Mouse (Mus musculus): ENCODE measurements around the gene Rgs3. TPM values are rescaled to one million over a fixed set of nuclear protein-coding genes. Genes with fewer than 3 reads are reported as not detected.

Rgs3 gene
- polyA plus RNA-seq, 1 experiment from 2014 or later: 62.0 TPM

DNA sequence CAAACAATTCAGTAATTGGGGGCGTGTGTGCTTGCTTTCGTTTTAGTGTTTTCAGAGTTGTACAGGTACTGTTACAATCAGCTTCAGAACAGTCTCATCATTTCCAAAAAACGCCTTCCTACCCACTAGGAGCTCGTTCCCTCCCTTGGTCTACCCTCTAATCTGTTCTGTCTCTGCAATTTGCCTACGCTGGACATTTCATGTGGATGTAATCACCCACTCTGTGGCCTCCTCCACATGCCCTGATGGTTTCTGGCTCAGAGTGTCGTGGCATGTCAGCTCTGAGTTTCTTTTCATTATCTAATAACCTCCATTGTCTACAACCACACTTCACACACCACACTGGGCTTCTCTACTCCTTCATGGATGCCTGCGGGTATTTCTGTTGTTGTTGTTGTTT lies 151.5 kb downstream of the Rgs3 start:
- no peaks in the 10 kb centered on the region for H3K9me3 ChIP-seq (ENCODE audit: low read length)
- 61% methylated on average over 7 of the region's 7 CpGs for WGBS
- H3K27ac ChIP-seq (ENCODE audit: low read length): peak overlapping the region; percentile 3; the same call in 1 of the 2 replicates
- H3K27me3 ChIP-seq (ENCODE audit: insufficient read depth, low read length): no peaks in the 10 kb centered on the region
- ATAC-seq (ENCODE audit: low FRiP score, low TSS enrichment): peak; percentile 63; the same call in 1 of the 2 replicates
- H3K4me3 ChIP-seq (ENCODE audit: low read length): no peak overlapping the region
- H3K9ac ChIP-seq (replicated peaks; ENCODE audit: low read length): no peak overlapping the region
- no peaks in the 10 kb centered on the region for H3K36me3 ChIP-seq (ENCODE audit: insufficient read depth, low read length)
- H3K4me1 ChIP-seq (ENCODE audit: insufficient read depth, low read length): peaks cover 2% of the 10 kb centered on the region; the same call in 1 of the 2 replicates
- no peak overlapping the region for H3K4me2 ChIP-seq (replicated peaks; ENCODE audit: low read depth, low read length)

DNA sequence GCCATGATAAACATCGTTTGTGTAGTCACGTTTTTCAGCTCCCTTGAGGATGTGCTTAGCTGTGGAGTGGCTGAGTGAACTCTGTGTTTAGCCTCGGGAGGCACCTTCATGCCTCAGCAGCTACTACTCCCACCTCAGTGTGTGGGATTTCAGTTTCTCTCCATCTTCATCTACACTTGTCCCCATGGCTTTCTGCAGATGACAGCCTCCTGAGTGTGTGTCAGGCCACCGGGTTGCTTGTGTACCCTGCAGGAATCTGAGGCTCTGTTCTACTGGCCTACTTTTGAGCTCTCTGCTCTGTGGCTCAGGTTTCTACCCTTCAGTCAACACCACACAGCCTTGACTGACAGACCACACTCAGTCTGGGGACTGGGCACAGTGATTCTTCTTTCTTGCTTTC lies 151.9 kb downstream of the Rgs3 start:
- H3K27me3 ChIP-seq (ENCODE audit: insufficient read depth, low read length): no peaks in the 10 kb centered on the region
- H3K4me1 ChIP-seq (ENCODE audit: insufficient read depth, low read length): no peaks in the 10 kb centered on the region
- no peaks in the 10 kb centered on the region for H3K36me3 ChIP-seq (ENCODE audit: insufficient read depth, low read length)
- H3K27ac ChIP-seq (ENCODE audit: low read length): peak overlapping the region; percentile 3; the same call in 1 of the 2 replicates
- no peak overlapping the region for H3K4me3 ChIP-seq (ENCODE audit: low read length)
- H3K9me3 ChIP-seq (ENCODE audit: low read length): no peaks in the 10 kb centered on the region
- WGBS: 37% methylated on average over 4 of the region's 4 CpGs
- no peak overlapping the region for H3K9ac ChIP-seq (replicated peaks; ENCODE audit: low read length)
- H3K4me2 ChIP-seq (replicated peaks; ENCODE audit: low read depth, low read length): no peak overlapping the region
- peak; percentile 87 for ATAC-seq (ENCODE audit: low FRiP score, low TSS enrichment)

DNA sequence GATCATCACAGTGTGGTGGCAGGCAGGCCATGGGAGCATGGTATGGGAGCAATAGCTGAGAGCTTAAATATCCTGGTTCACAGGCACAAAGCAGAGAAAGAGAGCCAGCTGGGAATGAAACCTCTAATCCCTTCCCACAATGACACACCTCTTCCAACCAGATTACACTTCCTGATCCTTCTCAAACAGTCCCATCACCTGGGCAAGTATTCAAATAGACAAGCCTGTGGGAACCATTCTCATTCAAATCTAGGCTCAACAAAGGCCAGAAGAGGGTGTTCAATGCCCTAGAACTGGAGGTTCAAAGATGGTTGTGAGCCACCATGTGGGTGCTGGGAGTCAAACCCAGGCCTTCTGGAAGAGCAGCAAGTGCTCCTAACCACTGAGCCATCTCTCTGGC lies 161.2 kb downstream of the Rgs3 start:
- ATAC-seq (ENCODE audit: low FRiP score, low TSS enrichment): no peak

DNA sequence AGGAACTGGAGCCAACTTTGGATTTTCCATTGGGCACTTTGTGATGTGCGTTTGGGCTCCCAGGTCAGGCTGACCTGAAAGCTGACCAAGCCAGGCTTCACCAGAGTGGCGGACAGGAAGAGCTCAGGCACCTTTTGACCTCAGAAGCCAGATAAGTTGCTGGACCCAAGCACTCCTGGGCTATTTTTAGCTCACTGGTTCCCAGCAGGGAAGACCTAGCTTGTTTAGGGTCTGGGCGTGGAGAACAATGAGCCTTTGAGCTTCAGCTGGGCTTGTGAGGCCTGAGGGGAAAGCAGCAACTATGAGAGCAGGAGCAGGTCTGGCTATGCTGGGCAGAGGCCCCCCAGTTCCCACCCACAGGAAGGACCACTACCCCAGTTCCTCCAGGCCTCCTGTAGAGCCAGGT lies 162.4 kb downstream of the Rgs3 start:
- no peak for ATAC-seq (ENCODE audit: low FRiP score, low TSS enrichment)
- 49% methylated on average over 3 of the region's 3 CpGs for WGBS
- H3K4me1 ChIP-seq (ENCODE audit: insufficient read depth, low read length): peaks cover 7% of the 10 kb centered on the region
- no peaks in the 10 kb centered on the region for H3K36me3 ChIP-seq (ENCODE audit: insufficient read depth, low read length)
- peaks cover 12% of the 10 kb centered on the region; the same call in 1 of the 2 replicates for H3K9me3 ChIP-seq (ENCODE audit: low read length)
- H3K4me2 ChIP-seq (replicated peaks; ENCODE audit: low read depth, low read length): no peak overlapping the region
- H3K27me3 ChIP-seq (ENCODE audit: insufficient read depth, low read length): no peaks in the 10 kb centered on the region
- H3K9ac ChIP-seq (replicated peaks; ENCODE audit: low read length): peak overlapping the region; percentile 26; the same call in 1 of the 2 replicates
- no peak overlapping the region for H3K4me3 ChIP-seq (ENCODE audit: low read length)
- H3K27ac ChIP-seq (ENCODE audit: low read length): peak overlapping the region; percentile 38; the same call in 1 of the 2 replicates

More for the DNA sequence above, 161.2 kb downstream of the Rgs3 start:
- H3K4me1 ChIP-seq (ENCODE audit: insufficient read depth, low read length): peaks cover 7% of the 10 kb centered on the region
- H3K27ac ChIP-seq (ENCODE audit: low read length): no peak overlapping the region
- no peaks in the 10 kb centered on the region for H3K27me3 ChIP-seq (ENCODE audit: insufficient read depth, low read length)
- no peak overlapping the region for H3K9ac ChIP-seq (replicated peaks; ENCODE audit: low read length)
- H3K4me3 ChIP-seq (ENCODE audit: low read length): no peak overlapping the region
- no peak overlapping the region for H3K4me2 ChIP-seq (replicated peaks; ENCODE audit: low read depth, low read length)
- peaks cover 12% of the 10 kb centered on the region; the same call in 1 of the 2 replicates for H3K9me3 ChIP-seq (ENCODE audit: low read length)
- H3K36me3 ChIP-seq (ENCODE audit: insufficient read depth, low read length): no peaks in the 10 kb centered on the region

DNA sequence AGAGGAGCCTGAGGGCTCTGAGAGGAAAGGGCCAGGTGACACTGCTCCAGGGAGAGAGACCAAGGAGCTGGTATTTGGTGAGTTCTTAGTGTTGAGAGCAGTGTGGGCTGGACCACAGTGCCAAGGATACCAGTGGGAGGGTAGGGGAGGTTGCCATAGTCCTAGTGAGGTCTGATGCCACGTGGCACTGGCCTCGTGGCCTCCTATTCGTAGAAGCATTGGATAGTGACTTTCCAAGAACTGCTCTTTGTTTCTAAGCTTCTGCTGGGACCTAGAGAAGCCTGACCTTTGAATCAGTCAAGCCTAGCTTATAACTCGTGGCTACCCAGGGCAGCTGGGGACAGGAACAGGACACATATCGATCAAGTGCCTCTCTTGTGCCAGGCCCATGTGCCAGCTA lies 164.1 kb downstream of the Rgs3 start:
- H3K4me2 ChIP-seq (replicated peaks; ENCODE audit: low read depth, low read length): no peak overlapping the region
- H3K27me3 ChIP-seq (ENCODE audit: insufficient read depth, low read length): no peaks in the 10 kb centered on the region
- no peak for ATAC-seq (ENCODE audit: low FRiP score, low TSS enrichment)
- no peaks in the 10 kb centered on the region for H3K36me3 ChIP-seq (ENCODE audit: insufficient read depth, low read length)
- 89% methylated on average over 5 of the region's 5 CpGs for WGBS
- no peak overlapping the region for H3K27ac ChIP-seq (ENCODE audit: low read length)
- no peak overlapping the region for H3K4me3 ChIP-seq (ENCODE audit: low read length)
- H3K9me3 ChIP-seq (ENCODE audit: low read length): peaks cover 12% of the 10 kb centered on the region; the same call in 1 of the 2 replicates
- peaks cover 7% of the 10 kb centered on the region for H3K4me1 ChIP-seq (ENCODE audit: insufficient read depth, low read length)
- H3K9ac ChIP-seq (replicated peaks; ENCODE audit: low read length): no peak overlapping the region

DNA sequence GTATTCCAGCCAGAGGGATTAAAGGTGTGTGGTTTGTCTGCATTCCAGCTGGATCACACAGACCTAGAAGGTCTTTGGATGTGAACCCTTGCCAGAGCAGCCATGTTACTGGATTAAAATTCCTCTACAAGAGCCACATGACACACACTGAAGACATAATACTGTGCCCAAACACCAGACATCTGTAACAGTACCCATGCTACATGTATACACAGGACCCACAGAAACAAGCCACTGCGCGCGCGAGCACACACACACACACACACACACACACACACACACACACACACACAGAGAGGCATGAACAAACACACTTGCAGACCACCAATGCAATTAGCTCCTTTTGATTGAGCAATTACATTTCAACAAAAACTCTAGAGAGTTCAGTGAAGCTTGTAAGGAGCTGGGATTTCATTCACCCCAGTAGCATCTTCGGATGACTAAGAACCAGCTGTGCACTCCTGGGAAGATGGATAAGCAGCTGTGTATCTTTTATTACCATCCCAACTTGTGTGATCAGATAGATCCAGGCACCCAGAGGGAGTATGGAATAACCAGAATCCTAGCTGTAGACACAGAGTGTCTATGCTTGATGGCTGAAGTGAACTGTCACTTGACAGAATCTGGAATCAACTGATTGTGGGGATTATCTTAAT lies 166.8 kb downstream of the Rgs3 start:
- H3K36me3 ChIP-seq (ENCODE audit: insufficient read depth, low read length): no peaks in the 10 kb centered on the region
- no peaks in the 10 kb centered on the region for H3K27me3 ChIP-seq (ENCODE audit: insufficient read depth, low read length)
- no peak overlapping the region for H3K4me2 ChIP-seq (replicated peaks; ENCODE audit: low read depth, low read length)
- H3K4me1 ChIP-seq (ENCODE audit: insufficient read depth, low read length): peaks cover 7% of the 10 kb centered on the region
- WGBS: 89% methylated on average over 5 of the region's 5 CpGs
- H3K9ac ChIP-seq (replicated peaks; ENCODE audit: low read length): no peak overlapping the region
- no peak overlapping the region for H3K27ac ChIP-seq (ENCODE audit: low read length)
- H3K4me3 ChIP-seq (ENCODE audit: low read length): no peak overlapping the region
- ATAC-seq (ENCODE audit: low FRiP score, low TSS enrichment): no peak
- H3K9me3 ChIP-seq (ENCODE audit: low read length): peaks cover 8% of the 10 kb centered on the region; the same call in 1 of the 2 replicates

DNA sequence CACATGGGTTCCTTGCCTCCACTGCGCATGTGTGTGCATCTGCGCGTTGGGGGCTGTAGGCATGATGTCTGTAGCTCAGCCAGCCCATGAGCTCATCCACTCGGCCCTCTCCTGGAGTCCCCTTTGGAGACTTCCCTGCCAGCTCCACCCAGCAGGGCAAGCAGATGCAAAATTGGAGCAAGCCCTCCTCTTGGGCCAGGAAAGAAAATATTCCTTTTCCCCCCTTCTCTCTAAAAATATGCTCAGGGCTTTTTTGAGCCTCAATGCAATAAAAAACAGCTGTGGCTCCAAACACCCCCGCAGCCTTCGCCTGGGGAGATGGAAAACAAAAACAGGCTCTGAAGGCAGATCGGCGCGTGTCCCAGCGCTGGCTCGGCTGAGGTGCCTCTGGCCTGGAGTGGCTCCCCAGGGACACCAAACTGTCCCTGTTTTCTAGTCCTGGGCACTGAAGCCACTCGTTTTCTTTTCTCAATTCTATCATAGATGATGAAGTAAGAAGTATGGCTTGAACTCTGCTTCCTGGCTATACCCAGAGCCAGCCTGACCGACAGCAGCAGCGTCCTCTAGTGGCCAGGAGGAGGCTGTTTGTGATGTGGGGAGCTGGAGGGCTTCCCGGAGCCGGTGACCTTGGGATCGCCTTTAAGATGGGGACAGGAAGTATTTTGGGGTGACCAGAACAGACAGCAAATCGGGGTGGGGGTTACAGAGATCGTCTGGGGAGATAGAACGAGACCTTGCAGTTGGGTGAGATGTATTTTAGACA lies 168.1 kb downstream of the Rgs3 start:
- Histone ChIP-seq H3K9me3 (ENCODE audit: low read length) (peaks cover 8% of the 10 kb centered on the region; the same call in 1 of the 2 replicates), H3K36me3 (ENCODE audit: insufficient read depth, low read length) (no peaks in the 10 kb centered on the region), H3K27ac (ENCODE audit: low read length) (no peak overlapping the region), H3K4me3 (ENCODE audit: low read length) (no peak overlapping the region), H3K4me2 (replicated peaks; ENCODE audit: low read depth, low read length) (no peak overlapping the region), H3K27me3 (ENCODE audit: insufficient read depth, low read length) (no peaks in the 10 kb centered on the region), H3K9ac (replicated peaks; ENCODE audit: low read length) (no peak overlapping the region), H3K4me1 (ENCODE audit: insufficient read depth, low read length) (peaks cover 7% of the 10 kb centered on the region)
- 70% methylated on average over 20 of the region's 20 CpGs for WGBS
- ATAC-seq (ENCODE audit: low FRiP score, low TSS enrichment): no peak

DNA sequence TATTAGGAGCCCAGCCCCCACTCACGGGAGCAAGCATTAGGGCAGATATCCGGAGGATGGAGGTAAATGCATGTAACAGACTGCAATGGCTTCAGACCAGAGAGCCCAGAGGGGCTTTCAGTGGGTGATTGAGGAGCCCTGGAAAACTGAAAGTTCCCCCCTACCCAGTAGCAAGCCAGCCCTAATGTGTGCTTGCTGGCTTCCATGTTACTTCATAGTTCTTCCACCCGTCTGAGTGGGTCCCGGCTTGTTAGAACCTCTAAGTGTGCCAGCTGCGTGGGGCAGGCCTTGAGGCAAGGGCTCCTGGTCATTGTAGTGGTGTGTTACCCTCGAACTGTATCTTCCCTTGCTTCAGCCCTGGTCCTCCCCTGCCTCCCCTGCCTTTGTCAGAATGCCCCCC lies 168.8 kb downstream of the Rgs3 start:
- H3K4me2 ChIP-seq (replicated peaks; ENCODE audit: low read depth, low read length): no peak overlapping the region
- no peak overlapping the region for H3K9ac ChIP-seq (replicated peaks; ENCODE audit: low read length)
- no peak overlapping the region for H3K27ac ChIP-seq (ENCODE audit: low read length)
- 84% methylated on average over 6 of the region's 6 CpGs for WGBS
- H3K9me3 ChIP-seq (ENCODE audit: low read length): peaks cover 8% of the 10 kb centered on the region; the same call in 1 of the 2 replicates
- H3K4me1 ChIP-seq (ENCODE audit: insufficient read depth, low read length): peaks cover 14% of the 10 kb centered on the region
- H3K4me3 ChIP-seq (ENCODE audit: low read length): no peak overlapping the region
- H3K27me3 ChIP-seq (ENCODE audit: insufficient read depth, low read length): no peaks in the 10 kb centered on the region
- ATAC-seq (ENCODE audit: low FRiP score, low TSS enrichment): no peak
- H3K36me3 ChIP-seq (ENCODE audit: insufficient read depth, low read length): no peaks in the 10 kb centered on the region

DNA sequence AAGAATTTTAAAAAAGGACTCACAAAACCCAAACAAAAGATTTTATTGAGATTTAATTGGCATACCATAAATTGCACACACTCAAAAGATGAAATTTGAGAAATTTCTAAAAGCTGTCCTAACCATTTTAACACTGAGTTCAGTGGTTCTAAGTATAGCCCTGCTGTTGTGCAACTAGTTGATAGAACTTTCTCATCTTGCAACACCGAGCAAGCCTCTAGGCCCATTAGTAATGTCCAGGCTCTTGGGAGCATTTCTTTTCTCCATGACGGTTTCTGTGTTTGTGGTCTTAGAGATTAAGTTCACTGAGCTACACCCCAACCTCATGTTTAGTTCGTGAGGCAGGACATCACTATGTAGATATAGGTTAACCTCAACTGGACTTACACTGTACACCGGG lies 169.5 kb downstream of the Rgs3 start:
- H3K4me1 ChIP-seq (ENCODE audit: insufficient read depth, low read length): peaks cover 19% of the 10 kb centered on the region
- H3K36me3 ChIP-seq (ENCODE audit: insufficient read depth, low read length): no peaks in the 10 kb centered on the region
- no peak overlapping the region for H3K4me3 ChIP-seq (ENCODE audit: low read length)
- WGBS: 84% methylated on average over 4 of the region's 4 CpGs
- no peak overlapping the region for H3K27ac ChIP-seq (ENCODE audit: low read length)
- H3K27me3 ChIP-seq (ENCODE audit: insufficient read depth, low read length): no peaks in the 10 kb centered on the region
- H3K9me3 ChIP-seq (ENCODE audit: low read length): peaks cover 8% of the 10 kb centered on the region; the same call in 1 of the 2 replicates
- ATAC-seq (ENCODE audit: low FRiP score, low TSS enrichment): no peak
- H3K4me2 ChIP-seq (replicated peaks; ENCODE audit: low read depth, low read length): no peak overlapping the region
- no peak overlapping the region for H3K9ac ChIP-seq (replicated peaks; ENCODE audit: low read length)

DNA sequence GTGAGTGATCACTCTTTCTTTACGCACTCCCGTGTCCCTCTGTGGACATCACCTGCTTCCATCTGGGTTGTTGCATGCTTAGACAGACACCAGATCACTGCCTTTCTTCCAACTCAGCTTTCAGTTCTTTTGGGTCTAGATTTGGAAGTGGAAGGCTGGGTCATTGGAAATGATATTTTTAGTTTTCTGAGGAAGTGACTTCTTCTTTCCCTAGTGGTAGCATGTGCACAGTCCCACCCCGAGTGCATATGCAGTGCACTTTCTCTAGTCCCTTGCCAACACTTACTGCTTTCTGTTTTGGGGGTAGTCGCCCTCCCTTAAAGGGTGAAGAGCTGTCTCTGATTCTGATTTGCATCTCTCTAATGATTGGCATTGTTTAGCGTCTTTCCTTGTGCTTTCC lies 170.3 kb downstream of the Rgs3 start:
- no peak overlapping the region for H3K27ac ChIP-seq (ENCODE audit: low read length)
- H3K36me3 ChIP-seq (ENCODE audit: insufficient read depth, low read length): no peaks in the 10 kb centered on the region
- peaks cover 19% of the 10 kb centered on the region for H3K4me1 ChIP-seq (ENCODE audit: insufficient read depth, low read length)
- no peak overlapping the region for H3K4me2 ChIP-seq (replicated peaks; ENCODE audit: low read depth, low read length)
- peaks cover 6% of the 10 kb centered on the region; the same call in 1 of the 2 replicates for H3K9me3 ChIP-seq (ENCODE audit: low read length)
- H3K9ac ChIP-seq (replicated peaks; ENCODE audit: low read length): no peak overlapping the region
- no peak overlapping the region for H3K4me3 ChIP-seq (ENCODE audit: low read length)
- WGBS: 71% methylated on average over 5 of the region's 5 CpGs
- no peak for ATAC-seq (ENCODE audit: low FRiP score, low TSS enrichment)
- H3K27me3 ChIP-seq (ENCODE audit: insufficient read depth, low read length): no peaks in the 10 kb centered on the region
